Mouse (Mus musculus): Measurements from ENCODE around the gene Glycam1. TPM values are rescaled to one million over a fixed set of nuclear protein-coding genes. Genes with fewer than 3 reads are reported as not detected.
"Not testable (repeated sequence)": the region's sequence is repeated elsewhere in the genome, so short reads cannot be mapped to it uniquely, and the experiment has no call there.

Gene Glycam1
- 1.7 and 3.4 TPM in 2 replicates for polyA plus RNA-seq (2015; fragmentation: Nextera tagmentation; extraction: Ambion mirVana)

DNA sequence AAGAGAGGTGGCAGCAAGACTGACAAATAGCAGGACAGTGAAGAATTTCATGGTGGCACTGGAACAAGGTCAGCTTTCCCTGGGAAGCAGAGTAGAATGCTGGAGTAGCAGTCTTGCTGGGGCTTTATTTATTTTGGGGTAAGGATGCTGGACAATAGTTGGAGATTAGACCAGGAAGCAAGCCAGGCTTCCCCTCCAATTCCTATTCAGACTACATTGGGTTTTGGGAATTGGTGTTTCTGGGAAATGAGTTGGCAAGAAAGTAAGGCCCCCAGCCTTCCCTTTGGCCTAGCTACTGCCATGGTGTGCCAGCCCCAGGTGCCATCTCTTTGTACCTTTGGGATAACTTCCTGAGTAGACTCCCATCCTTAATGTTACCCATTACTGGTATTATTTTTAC, at the start of gene Glycam1:
Glycam1 (minus strand) TSS at position 101 of the 400 bp plus-strand sequence.
- H3K36me3 ChIP-seq (ENCODE audit: control insufficient read depth, insufficient read depth, low read length), result no peaks in the 10 kb centered on the region
- H3K9ac ChIP-seq (ENCODE audit: low read length), result no peak within 1 kb of the TSS
- H3K4me1 ChIP-seq (replicated peaks; ENCODE audit: control insufficient read depth, insufficient read depth), result no peaks in the 10 kb centered on the region
- TF ChIP-seq CTCF (IDR thresholded peaks at IDR 0.05; ENCODE audit: low read depth) (no peak), EP300 (optimal IDR thresholded peaks at IDR 0.05) (no peak)
- H3K9me3 ChIP-seq (ENCODE audit: control insufficient read depth, low read length), result no peaks in the 10 kb centered on the region
- no peak within 1 kb of the TSS for H3K4me3 ChIP-seq (ENCODE audit: low read depth, low read length)
- no peaks in the 10 kb centered on the region for H3K27me3 ChIP-seq (ENCODE audit: control insufficient read depth, insufficient read depth, low read length)
- no peak within 1 kb of the TSS for H3K4me2 ChIP-seq (replicated peaks; ENCODE audit: low read depth)
- DNase-seq (ENCODE audit: low spot score) (no peak), ATAC-seq (ENCODE audit: low FRiP score, low TSS enrichment) (no peak)
- H3K27ac ChIP-seq (replicated peaks), result no peak within 1 kb of the TSS

- H3K27ac ChIP-seq (replicated peaks), result no peak overlapping the region
- no peaks in the 10 kb centered on the region for H3K4me1 ChIP-seq (replicated peaks; ENCODE audit: control insufficient read depth, insufficient read depth)
- TF ChIP-seq CTCF (IDR thresholded peaks at IDR 0.05; ENCODE audit: low read depth) (no peak), EP300 (optimal IDR thresholded peaks at IDR 0.05) (no peak)
- H3K4me3 ChIP-seq (ENCODE audit: low read depth, low read length), result no peak overlapping the region
- H3K4me2 ChIP-seq (replicated peaks; ENCODE audit: low read depth), result no peak overlapping the region
- H3K9me3 ChIP-seq (ENCODE audit: control insufficient read depth, low read length), result no peaks in the 10 kb centered on the region
- DNase-seq (ENCODE audit: low spot score) (no peak), ATAC-seq (ENCODE audit: low FRiP score, low TSS enrichment) (no peak)
- no peaks in the 10 kb centered on the region for H3K27me3 ChIP-seq (ENCODE audit: control insufficient read depth, insufficient read depth, low read length)
- 79% methylated on average over 1 of the region's 1 CpGs for WGBS
- H3K9ac ChIP-seq (ENCODE audit: low read length), result no peak overlapping the region
- no peaks in the 10 kb centered on the region for H3K36me3 ChIP-seq (ENCODE audit: control insufficient read depth, insufficient read depth, low read length)
Observed at GRCm38 (mm10) chr15:103604481-103604880, 39.6 kb upstream of the Glycam1 start.

DNA sequence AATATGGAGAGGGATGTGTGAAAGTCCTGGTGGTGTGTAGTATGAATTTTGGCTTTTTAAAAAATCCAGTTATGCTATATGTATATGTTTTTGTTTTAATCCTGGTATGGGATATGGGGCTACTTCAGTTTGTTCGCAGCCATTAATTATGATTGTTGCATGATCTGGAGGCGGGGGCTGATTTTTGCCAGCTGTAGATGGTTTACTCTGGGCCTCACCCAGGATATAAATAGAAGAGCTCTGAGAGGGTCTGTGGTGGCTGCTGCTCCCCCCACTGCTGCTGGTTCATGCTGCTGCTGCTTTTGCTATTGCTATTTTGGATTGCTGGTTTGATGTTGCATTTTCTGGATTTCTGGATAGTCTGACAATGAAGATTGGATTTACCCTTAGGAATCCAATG, 25.9 kb upstream of the Glycam1 start:
- Histone ChIP-seq H3K4me2 (replicated peaks; ENCODE audit: low read depth) (no peak overlapping the region), H3K27ac (replicated peaks) (no peak overlapping the region), H3K4me3 (ENCODE audit: low read depth, low read length) (no peak overlapping the region), H3K36me3 (ENCODE audit: control insufficient read depth, insufficient read depth, low read length) (no peaks in the 10 kb centered on the region), H3K9me3 (ENCODE audit: control insufficient read depth, low read length) (no peaks in the 10 kb centered on the region), H3K4me1 (replicated peaks; ENCODE audit: control insufficient read depth, insufficient read depth) (no peaks in the 10 kb centered on the region), H3K9ac (ENCODE audit: low read length) (no peak overlapping the region), H3K27me3 (ENCODE audit: control insufficient read depth, insufficient read depth, low read length) (no peaks in the 10 kb centered on the region)
- WGBS, result 46% methylated on average over 2 of the region's 2 CpGs
- TF ChIP-seq CTCF (IDR thresholded peaks at IDR 0.05; ENCODE audit: low read depth) (no peak), EP300 (optimal IDR thresholded peaks at IDR 0.05) (no peak)
- DNase-seq (ENCODE audit: low spot score), result no peak
- ATAC-seq (ENCODE audit: low FRiP score, low TSS enrichment), result no peak

DNA sequence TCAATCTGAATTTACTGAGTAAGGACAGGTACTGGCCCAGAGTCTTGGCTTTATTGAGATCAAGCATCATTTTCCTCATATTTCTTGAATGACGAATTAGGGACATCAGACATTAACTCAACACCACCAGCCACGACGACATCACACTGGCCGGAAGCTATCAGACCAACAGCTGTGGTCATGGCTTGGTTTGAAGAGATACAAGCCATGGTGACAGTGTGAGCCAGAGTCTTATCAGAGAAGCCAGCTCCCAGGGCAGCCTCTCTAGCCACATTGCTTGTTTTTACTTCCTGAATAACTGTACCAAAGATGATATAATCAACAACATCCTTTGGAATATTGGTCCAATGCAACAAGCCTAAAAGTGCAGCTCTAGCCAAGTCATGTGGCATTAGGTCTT, 22.9 kb upstream of the Glycam1 start:
- H3K4me3 ChIP-seq (ENCODE audit: low read depth, low read length); H3K4me1 ChIP-seq (replicated peaks; ENCODE audit: control insufficient read depth, insufficient read depth); H3K9me3 ChIP-seq (ENCODE audit: control insufficient read depth, low read length); ATAC-seq (ENCODE audit: low FRiP score, low TSS enrichment); H3K27ac ChIP-seq (replicated peaks); DNase-seq (ENCODE audit: low spot score); H3K36me3 ChIP-seq (ENCODE audit: control insufficient read depth, insufficient read depth, low read length); H3K4me2 ChIP-seq (replicated peaks; ENCODE audit: low read depth); H3K9ac ChIP-seq (ENCODE audit: low read length); H3K27me3 ChIP-seq (ENCODE audit: control insufficient read depth, insufficient read depth, low read length): not testable (repeated sequence)
- 76% methylated on average over 4 of the region's 4 CpGs for WGBS

- no peak for ATAC-seq (ENCODE audit: low FRiP score, low TSS enrichment)
- WGBS, result 69% methylated on average over 2 of the region's 2 CpGs
- Histone ChIP-seq H3K36me3 (ENCODE audit: control insufficient read depth, insufficient read depth, low read length) (no peaks in the 10 kb centered on the region), H3K27ac (replicated peaks) (no peak overlapping the region), H3K4me3 (ENCODE audit: low read depth, low read length) (no peak overlapping the region), H3K27me3 (ENCODE audit: control insufficient read depth, insufficient read depth, low read length) (no peaks in the 10 kb centered on the region), H3K9me3 (ENCODE audit: control insufficient read depth, low read length) (no peaks in the 10 kb centered on the region), H3K9ac (ENCODE audit: low read length) (no peak overlapping the region), H3K4me1 (replicated peaks; ENCODE audit: control insufficient read depth, insufficient read depth) (no peaks in the 10 kb centered on the region), H3K4me2 (replicated peaks; ENCODE audit: low read depth) (no peak overlapping the region)
- TF ChIP-seq CTCF (IDR thresholded peaks at IDR 0.05; ENCODE audit: low read depth) (no peak), EP300 (optimal IDR thresholded peaks at IDR 0.05) (no peak)
- no peak for DNase-seq (ENCODE audit: low spot score)
Observed at GRCm38 (mm10) chr15:103585876-103586275, 21.0 kb upstream of the Glycam1 start.

DNA sequence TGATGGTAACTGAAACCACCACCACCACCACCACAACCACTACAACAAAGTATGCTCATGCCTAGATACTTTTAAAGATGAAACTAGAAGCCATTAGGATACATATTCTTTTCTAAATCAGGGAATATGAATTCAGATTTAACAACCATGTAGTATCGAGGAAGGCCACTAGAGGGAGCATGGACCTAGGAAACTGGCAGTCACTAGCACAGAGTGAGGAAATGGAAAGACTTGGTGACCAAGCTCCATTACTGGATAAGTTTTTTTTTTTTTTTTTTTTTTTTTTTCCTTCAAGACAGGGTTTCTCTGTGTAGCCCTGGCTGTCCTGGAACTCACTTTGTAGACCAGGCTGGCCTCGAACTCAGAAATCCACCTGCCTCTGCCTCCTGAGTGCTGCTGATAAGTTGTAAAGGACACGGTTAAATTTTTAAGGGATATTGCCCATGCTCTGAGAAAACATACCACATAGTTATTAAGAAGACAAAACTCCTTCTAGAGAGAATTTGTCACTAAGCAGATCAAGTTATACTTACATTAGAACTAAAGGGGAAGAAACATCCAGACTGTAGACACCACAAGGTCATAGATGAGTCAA, 12.7 kb downstream of the Glycam1 start:
- no peaks in the 10 kb centered on the region for H3K36me3 ChIP-seq (ENCODE audit: control insufficient read depth, insufficient read depth, low read length)
- no peaks in the 10 kb centered on the region for H3K27me3 ChIP-seq (ENCODE audit: control insufficient read depth, insufficient read depth, low read length)
- WGBS, result 43% methylated on average over 3 of the region's 3 CpGs
- no peak overlapping the region for H3K4me3 ChIP-seq (ENCODE audit: low read depth, low read length)
- no peak overlapping the region for H3K4me2 ChIP-seq (replicated peaks; ENCODE audit: low read depth)
- H3K9me3 ChIP-seq (ENCODE audit: control insufficient read depth, low read length), result no peaks in the 10 kb centered on the region
- no peak overlapping the region for H3K9ac ChIP-seq (ENCODE audit: low read length)
- peak; percentile 92 for TF ChIP-seq CTCF (IDR thresholded peaks at IDR 0.05; ENCODE audit: low read depth)
- TF ChIP-seq EP300 (optimal IDR thresholded peaks at IDR 0.05), result no peak
- no peaks in the 10 kb centered on the region for H3K4me1 ChIP-seq (replicated peaks; ENCODE audit: control insufficient read depth, insufficient read depth)
- no peak for ATAC-seq (ENCODE audit: low FRiP score, low TSS enrichment)
- DNase-seq (ENCODE audit: low spot score), result peak; percentile 37
- H3K27ac ChIP-seq (replicated peaks), result no peak overlapping the region
